Mouse (Mus musculus) spleen, embryonic (tissue): ENCODE measurements at regions not wholly inside any gene's neighbourhood (a gene's known extent, or its start where the extent isn't known, plus 50 kb on each side); places are given as distances from the start of the nearest gene placed in this dataset.

Experiments
- CTCF ChIA-PET: fragments of 350-600 bp; sonication (Branson Sonifier 250); formaldehyde crosslinking; loops from one replicate; lab custom pipeline; 2022; lab: Charles Lee

DNA sequence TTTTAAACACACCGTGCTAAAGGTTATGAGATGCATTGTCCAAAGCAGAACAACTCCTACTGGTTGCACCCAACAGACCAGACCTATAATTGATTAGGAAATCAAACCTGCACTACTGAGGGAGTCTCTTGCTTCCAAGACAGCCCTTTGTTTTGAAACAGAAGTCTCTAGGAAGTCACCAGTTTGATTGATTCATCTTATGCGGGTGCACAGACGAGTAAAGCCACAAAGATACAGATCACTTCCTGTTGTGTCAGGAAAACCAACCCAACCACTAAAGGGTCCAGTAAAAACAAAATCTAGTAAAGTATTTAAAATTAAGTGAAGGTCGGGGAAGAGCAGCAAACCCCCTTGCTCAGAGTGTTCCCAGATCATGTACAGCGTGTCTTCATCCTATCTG, 58.3 kb upstream of the N6amt1 start:
- CTCF ChIA-PET = no interaction called here

DNA sequence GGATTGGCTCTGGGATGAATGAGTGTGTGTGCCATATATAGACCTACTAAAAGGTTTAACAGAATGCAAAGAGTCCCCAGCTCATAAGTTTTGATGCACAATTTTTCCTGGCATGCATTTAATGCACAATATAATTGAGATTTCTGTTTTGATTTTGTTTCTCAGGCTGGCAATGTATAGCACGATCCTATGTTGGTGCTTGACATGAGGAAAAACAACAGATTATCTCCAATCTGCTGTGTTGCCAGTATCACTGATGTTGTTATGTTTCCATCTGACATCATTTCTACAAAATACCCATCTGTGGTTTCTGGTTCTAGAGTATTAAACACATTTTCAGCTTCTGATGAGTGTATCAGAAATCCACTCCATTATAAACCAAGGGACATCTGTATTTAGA, 61.2 kb upstream of the N6amt1 start:
- CTCF ChIA-PET = no interaction called here

DNA sequence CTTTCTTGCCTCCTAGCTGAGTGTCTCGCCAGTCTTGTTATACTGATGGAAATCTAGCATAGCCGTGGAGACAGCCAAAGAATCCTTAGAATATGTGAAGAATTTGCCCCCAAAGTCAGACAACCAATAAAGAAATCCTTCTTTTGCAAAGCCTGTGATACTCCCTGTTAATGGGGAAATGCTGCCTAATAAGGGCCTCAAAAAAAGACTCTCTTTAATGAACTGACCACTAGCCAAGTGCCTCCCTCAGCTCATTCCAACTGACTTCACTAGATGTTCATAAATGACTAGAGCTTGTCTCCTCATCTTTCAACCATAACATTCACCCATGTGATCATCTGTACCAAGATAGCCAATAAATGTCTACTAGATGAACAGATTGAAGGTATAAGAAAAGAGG, 62.3 kb upstream of the N6amt1 start:
- CTCF ChIA-PET = no interaction called here

DNA sequence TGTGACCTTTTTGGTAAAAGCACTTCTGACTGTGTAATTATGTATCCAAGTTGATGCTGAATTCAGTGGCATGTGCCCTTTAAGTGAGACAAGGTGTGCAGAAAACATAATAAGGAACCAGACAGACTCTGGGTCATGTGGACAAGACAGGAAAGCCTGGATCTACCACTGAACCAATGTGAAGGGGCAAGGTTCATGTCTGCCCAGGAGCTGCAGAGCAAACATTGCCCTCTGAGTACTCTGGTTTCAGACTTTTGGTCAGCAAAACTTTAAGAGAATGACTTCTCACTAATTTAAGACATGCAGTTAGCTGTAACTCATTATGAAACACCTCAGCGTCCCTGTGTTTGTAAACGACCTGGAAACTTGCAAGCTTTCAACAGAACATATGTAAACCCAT, 68.3 kb upstream of the N6amt1 start:
- CTCF ChIA-PET = no interaction called here

DNA sequence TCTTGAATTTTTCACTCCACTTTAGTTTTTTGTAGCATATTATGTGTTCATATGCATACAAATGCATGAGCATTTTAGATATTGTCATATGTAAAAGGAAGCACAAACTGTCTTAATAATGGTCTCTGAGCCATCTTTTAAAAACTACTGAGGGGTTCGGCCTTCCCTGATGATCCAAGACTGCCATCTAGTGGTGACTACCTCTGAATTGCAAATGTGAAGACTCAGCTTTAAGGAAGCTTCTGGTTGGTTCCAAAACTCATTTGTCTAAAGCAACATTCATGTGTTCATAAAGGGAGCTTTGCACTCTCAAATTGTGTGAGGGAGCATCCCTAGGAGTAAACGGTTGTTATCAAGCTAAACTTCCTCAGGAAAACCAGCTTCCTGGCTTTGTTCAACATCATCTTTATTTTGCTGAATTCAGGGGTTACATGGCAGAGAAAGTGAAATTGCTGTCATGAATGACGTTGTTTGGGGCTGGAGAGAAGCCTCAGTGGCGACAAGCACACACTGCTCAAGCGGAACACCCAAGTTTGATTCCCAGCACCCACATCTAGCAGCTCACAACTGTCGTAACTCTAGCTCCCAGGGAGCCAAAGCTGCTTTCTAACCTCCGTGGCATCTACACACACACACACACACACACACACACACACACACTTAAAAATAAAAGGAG, 69.0 kb upstream of the N6amt1 start:
- CTCF ChIA-PET = no interaction called here

DNA sequence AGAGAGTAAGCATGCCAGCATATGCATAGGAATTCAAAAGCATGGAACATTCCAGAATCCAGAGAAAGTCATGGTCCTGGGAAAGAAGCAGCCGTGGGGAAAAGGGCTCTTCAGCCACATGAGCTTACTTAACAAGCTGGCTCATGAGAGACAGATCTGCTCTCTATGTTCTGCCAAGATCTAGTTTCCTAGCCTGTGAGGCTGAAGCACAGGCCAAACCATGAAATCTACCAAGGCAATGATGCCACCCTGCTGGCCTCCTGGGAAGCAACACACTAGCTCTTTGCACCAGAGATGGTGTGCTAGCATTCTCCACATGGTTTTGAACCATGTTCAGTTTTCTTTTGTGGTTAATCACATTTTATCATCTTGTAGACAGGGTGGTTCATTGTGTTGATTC, 75.5 kb upstream of the N6amt1 start:
- CTCF ChIA-PET = no interaction called here

DNA sequence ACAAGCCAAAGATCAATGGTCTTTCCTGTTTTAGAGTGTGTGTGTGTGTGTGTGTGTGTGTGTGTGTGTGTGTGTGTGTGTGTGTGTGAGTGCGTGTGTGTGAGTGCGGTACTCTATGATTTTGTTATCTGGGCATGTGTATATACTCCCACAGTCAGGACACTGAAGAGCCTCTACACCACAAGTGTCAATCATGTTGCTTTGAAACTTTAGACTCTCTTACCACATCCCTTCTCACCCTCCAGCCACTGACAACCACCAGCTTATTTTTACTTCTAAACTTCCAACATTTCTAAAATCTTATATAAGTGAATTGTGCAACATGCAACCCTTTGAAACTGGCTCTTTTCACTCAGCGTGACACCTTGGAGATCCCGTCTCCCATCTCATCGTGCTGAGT, 81.6 kb upstream of the N6amt1 start:
- CTCF ChIA-PET = no interaction called here

DNA sequence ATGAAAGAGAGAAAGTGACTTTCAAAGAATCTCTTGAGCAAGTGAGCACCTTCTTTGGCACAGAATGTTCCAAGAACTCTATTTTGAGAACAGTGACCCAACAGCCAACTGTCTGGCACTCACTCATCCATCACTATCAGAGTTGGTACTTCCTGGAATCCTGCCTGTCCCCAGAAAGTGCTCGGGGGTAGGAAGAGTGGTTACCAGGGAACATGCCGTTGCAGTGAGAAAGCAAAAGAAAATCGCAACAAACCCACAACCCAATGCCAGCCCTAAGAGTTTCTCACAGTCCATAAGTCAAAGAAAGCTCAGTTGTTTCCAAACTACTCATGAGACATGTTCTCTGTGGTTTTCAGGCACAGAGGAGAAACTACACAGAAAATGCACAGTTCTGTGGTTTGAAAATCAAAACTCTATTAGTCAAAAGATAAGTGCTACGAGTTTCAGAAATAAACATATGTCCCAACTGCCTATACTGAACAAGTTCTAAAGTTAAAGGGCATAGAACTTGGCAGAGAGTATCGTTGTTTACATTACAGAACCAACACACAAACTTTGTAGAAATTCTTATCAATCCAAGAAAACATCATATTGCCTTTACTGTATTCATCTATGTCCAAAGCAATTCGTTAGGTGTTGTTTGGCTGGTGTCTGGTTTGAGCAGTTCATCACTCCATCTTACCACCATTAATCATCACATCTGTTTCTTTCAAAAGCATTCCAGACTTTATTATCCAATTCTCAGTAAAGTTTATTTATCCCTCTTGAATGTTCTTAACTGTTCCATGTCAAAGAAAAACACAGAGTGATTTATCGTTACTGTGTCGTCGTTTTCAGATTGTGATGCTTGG, 85.8 kb upstream of the N6amt1 start:
- CTCF ChIA-PET = no interaction called here

DNA sequence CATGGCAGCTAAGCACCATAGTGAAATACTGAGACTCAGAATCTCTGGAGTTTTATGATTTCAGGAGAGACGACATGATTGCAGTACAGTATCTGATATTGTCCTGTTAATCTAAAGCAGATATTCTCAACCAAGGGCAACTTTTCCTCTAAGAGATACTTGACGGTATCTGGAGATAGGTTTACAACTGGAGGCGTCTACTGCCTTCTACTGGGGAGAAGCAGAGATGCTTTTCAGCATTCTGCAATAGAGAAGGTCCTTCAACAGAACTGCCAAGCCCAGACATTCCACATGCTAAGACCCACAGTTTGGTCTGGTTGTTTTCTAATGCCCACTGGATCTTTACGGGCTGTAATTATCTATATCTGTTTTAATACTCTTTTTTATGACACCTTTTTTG, 86.5 kb upstream of the N6amt1 start:
- CTCF ChIA-PET = no interaction called here

DNA sequence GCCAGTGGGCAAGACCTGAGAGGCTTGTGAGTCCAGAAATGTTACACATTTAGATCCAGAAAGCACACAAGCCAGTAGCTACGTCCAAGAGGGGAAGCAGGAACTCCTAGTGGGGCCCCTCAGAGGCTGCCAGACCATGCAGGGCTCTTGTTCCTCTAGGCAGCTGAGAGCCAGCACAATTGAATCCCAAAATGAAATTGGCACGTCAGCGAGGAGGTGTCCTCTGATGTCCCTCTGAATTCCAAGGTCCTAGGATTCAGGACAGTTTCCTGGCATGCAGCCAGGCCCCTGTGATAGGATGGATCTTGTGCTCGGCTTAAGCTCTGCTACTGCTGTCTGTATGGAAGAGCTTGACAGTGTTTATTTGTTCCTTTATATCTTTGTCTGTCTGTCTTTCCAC, 90.4 kb upstream of the N6amt1 start:
- CTCF ChIA-PET = no interaction called here

DNA sequence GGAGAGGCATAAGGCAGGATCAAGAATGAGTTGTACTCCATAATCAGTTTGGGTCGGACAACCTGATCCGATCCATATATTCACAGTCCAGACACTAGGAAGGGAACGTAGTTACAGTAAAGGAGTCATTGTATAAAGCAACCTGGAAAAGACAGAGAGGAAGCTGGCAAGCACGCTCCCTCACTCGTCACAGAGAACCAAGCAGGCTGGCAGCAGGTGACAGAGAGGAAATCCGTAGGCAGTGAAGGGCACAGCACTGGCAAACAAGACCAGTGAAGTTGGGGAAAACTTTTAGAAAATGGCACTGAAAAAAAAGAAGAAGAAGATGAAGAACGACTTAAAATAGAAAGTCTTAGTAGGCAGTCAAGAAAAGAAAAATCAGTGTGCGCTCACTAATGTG, 90.9 kb upstream of the N6amt1 start:
- CTCF ChIA-PET = no interaction called here

DNA sequence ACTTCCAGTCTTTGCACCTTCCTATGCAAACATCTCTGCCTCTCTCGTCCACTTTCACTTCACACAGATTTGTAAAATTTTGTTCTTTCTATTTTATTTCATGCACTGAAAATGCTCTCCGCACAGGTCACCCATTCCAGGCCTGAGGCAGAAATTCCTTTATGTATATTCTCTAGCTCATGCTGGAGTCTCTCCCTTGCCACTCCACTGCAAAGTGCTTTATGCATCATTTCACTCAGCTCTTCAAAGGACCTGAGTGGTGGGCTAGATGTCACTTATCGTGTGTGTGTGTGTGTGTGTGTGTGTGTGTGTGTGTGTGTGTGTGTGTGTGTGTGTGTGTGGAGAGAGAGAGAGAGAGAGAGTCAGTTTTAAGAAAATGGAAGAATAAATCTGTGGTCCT, 91.5 kb upstream of the N6amt1 start:
- CTCF ChIA-PET = no interaction called here

DNA sequence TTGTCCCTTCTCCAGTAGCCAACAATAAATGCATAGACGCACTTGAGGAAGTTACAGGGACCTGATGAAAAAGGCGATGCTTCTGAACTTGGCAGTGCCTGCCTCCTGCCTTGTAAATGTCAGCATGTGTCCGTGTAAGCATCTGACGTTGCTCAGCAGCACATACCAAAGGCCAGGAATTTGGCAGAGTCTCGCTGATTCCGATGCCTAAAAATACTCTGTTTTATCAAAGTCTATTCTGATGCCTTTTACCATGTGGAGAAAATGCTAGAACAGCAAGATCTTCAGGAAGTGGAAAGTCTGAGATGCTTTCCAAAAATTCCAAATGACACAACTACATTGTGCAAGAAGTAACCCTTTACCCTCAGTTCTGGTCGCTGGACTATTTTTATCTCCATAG, 92.5 kb upstream of the N6amt1 start:
- CTCF ChIA-PET = no interaction called here

DNA sequence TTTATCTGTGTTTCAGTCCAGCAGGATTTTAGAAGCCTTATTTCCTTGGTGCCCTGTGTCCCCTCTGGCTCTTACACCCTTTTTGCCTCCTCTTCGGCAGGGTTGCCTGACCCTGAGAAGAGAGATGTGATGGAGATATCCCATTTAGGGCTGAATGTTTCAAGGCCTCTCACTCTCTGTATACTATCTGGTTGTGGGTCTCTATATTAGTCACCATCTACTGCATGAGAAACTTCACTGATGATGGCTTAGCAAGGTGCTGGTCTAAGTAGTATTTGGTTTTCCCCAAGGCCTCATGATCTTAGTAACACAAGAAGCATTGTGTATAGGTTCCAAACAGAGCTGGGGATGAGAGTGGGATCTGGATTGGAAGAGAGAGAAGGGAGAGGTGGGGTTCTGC, 99.2 kb upstream of the N6amt1 start:
- CTCF ChIA-PET = no interaction called here

DNA sequence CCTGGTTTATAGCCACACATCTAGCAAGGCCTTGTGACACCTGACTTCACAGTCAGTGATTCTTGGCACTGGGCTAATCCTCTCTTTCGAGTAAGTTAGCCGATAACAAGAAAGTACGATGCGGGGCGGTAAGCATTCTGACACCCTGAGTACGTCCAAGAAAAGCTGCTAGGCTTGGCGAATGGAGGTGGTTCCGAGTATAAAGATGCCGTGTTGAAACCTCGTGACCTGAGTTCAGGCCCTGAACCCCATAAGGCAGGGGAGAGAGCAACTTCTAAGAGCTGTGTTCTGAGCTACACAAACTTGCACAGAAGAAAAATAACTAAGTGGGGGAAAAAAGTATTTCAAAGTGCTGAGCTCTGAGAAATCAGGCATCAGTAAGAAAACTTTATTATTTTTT, 103.5 kb upstream of the N6amt1 start:
- CTCF ChIA-PET = no interaction called here

DNA sequence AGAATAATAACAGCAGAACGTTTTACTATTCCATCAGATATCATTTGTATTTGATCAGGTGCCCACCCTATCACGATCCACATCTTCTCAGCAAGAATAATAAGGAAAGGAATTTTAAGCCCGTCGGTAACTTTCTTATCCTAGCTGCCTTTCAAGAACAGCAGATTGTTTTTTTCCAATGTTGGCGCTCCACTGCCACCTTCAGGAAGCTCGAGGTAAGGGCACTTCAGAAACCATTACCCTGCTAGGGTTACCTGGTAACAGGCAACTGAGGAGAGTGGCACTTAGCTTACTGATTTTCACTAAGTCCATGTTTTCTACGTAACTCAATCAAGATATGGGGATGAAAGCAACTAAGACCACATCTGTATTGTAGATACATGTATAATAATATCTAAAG, 104.1 kb upstream of the N6amt1 start:
- CTCF ChIA-PET = no interaction called here

DNA sequence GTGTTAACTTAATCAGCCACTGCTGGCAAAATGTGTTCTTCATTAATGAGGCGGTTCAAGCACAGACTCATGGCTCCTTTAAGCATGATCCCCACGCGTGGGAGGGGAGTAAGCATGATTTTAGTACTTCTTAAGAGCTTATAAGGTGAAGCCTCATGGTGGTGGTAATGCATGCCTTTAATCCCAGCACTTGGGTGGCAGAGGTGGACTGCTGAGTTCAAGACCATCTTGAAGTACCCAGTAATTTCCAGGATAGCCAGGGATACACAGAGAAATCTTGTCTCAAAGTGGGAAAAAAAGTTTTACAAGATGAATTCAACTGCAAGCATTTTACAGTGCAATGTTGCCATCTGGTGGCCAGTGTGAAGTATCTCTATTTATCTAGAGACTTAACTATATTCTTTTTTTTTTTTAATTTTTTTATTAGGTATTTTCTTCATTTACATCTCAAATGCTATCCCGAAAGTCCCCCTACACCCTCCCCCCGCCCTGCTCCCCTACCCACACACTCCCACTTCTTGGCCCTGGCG, 105.4 kb upstream of the N6amt1 start:
- CTCF ChIA-PET = no interaction called here

DNA sequence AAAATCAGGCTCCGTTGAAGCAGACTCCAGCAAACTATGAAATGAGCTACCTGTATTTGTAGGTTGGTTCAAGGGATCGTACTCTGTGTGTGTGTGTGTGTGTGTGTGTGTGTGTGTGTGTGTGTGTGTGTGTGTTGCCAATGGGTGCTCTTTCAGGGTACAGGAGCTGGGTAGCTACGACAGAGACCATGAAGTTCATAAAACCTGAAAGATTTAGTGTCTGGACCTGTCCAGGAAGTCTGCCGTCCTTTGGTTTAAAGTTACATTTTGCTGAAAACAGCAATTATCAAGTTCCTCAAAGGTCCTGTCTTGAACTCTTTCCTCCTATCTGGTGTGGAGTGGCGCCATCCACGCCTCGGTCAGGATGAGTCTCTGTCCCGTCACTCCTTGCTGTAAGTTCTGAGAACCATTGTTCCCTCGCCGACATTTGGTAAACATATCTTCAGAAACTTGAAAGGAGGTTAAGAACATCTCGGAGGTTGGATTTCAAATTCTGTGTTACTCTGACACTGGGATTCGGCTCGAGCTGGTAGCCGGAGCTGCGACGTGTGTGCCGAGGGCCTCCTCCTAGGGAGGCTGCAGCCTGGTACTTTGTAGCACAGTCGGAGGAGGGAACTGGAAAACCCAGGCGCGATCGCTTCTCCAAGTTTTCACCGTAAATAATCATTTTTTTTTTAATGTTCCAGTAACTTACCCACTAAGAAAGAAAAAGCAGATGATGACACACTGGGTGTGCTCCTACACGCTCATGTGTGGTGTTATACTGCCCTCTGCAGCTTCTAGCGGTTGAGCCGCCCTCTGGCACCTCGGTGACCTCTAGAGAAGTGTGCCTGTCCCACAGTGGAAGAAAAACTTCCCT, 107.8 kb upstream of the N6amt1 start:
- CTCF ChIA-PET = no interaction called here

DNA sequence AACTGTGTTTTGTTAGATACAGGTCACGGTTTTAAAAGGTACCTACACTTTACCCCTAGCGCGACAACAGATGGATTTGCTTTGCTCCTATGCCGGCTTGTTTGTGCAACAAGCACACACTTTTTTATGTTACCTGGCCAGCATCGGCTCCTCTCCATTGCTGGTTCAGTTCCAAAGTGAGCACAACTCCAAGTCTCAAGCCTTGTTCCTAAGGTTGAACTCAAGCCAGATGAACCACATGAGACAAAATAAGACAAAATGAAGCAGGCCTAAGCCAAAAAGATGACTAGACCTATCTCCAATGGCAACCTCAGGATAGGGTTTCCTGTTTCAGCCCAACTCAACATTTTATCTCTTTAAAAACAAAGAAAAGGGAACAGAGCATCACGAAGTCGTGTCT, 108.5 kb upstream of the N6amt1 start:
- CTCF ChIA-PET = no interaction called here

DNA sequence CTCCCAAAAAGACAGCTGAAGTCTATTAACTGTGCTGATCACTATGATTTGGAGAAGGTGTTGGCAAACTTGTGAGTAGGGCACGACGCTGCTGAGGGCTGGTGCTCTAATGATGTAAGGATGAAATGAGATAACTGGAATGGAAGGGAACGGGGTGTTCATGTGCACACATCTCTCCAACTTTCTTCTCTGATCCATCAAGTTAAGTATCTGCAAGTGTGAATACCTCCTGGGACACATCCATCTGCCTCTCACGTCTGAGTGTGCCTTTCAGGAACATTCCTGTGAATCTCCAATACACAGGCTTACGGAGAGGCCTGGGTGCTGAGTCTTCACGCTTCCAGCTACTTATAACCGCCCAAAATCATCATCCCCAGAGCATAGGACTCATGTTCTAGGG, 112.0 kb upstream of the N6amt1 start:
- CTCF ChIA-PET = no interaction called here

DNA sequence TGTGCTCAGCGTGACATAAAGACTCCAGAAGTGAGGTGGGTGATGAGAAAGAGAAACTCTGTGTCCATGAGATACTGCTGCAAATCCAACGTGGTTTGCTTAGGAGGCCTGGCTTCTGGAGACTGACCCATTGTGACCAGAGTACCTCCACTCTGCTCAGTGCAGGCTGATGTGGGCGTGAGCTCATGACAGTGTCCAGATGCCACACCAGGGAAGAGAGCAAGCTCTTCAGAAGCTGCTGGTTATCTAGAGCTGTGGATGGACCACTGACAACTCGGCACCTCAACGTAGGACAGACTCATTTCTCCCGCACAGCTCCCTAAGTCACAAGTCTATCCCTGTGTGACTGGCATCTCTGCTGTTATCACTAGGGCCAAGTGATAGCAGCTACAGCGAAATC, 114.9 kb upstream of the N6amt1 start:
- CTCF ChIA-PET = no interaction called here

DNA sequence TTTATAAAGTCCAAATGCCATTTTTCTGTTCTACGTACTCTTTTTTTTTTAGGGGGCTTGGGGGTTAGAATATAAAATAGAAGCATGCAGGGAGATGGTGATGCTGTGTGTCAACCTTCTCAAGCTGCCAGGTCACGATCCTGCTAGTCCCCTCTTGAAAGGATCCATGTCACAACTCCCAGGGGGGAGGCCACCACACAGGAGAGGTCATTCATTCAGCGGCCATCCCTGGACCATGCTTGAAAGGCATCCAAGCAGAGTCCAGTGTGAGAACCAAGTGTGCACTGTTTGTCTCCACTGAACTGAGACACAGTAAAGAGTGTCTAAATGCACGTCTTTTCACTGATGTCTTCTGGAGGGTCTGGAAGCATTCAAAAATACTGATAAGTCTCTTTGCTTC, 119.8 kb upstream of the N6amt1 start:
- CTCF ChIA-PET = no interaction called here
